Mouse (Mus musculus): ENCODE results near the gene Rpl9-ps1.
A peak's percentile ranks its signal among the peaks of the same experiment; 100 is the strongest.

Gene Rpl9-ps1

DNA sequence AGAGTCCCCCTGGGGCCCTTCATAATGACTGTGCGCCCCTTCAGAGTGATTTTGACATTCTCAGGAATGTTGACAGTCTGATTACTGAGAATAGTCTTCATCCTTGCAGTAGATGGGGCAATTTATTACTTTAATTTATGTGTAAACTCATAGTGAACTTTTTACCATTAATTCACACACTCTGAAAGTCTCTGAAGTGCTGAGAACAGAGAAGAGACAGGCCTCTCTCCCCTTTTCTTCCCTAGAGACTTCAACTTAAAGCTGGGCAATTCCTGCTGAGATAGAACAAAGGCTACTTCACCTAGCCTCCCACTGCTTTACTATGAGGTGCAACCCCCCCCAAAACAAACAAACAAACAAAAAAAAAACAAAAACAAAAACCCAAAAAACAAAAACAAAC, at the start of gene Rpl9-ps1:
Rpl9-ps1 (minus strand) TSS at position 101 of the 400 bp plus-strand sequence.
- no peak for DNase-seq

DNA sequence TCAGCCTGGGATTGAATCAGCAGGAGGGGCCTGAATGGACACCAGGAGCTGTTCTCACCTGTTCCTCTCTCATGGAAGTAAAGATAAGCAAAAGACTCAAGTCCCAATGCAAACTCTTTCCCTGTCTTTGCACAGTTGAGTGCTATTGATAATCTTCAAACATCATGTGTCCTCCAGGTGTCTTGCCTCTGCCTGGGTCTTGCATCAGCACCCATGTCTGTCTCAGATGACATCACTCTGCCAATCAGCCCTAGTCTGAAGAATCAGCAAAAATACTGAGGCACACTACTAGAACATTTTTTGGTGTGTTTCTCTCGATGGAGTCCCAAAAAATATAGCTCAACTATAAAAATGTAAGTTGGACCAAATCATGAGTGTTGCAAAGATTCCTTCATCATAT, 46.6 kb upstream of the Rpl9-ps1 start:
- no peak for DNase-seq

DNA sequence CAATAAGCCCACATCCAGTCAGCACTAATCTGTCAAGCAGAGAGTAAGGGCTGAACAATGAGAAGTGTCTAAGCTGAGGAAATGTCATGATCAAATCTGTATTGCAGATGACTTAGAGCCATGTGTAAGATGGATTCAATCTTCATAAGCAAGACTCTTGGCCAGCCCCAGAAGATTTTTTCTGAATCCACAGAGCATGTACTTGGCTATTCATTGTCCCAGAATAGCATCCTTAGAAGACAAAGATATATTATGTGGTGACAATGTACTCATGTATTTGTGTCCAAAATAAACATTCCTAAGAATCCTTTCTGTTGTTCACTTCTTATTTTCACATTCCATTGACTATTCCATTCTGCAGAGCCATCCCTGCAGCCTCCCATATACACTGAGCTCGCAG, 44.5 kb upstream of the Rpl9-ps1 start:
- DNase-seq = no peak

DNA sequence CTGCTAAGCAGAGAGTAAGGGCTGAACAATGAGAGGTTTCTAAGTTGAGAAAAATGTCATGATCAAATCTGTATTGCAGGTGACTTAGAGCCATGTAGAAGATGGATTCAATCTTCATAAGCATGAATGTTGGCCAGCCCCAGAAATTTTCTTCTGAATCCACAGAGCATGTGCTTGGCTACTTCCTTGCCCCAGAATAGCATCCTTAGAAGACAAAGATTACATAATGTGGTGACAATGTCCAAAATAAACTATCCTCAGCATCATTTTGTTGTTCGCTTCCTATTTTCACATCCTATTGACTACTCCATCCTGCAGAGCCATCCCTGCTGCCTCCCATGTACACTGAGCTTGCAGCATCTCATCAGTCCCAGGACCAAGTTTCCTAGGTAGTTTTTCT, 30.2 kb upstream of the Rpl9-ps1 start:
- no peak for DNase-seq

DNA sequence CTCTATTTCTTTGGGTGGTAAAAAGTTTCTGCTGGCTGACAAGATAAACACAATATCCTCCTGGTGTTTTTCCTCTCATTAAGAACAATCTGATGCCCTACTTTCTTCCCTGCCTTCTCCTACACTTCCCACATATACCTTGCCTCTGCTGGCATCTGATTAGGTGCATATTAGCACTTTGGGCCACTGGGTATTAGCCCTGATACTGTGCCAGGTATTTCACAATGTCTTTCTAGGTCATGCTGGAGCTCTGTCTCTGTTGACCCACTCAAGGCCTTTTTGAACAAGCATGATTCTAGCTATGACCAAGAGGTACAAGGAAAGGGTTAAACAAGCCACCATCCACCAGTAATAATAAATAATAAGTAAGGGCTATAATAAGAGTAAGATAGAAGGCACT, 26.3 kb upstream of the Rpl9-ps1 start:
- no peak for DNase-seq

DNA sequence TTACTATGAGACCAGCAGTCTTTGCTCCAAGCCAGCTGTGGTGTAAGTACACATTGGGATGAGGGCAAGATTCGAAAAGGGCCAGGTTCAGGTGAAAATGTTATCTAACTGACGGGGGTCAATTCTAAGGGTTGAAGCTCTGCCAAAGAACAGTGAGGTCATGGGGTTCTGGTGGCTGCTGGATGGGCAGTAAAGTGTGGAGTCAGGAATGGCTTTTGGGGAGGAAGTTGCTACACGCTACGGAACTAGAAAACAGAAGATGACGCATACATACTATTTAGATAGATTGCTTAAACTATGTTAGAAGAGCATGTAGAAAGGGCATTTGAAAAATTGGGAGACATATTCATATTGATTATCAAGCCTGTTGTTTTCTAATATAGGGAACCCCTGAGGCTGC, 18.1 kb upstream of the Rpl9-ps1 start:
- DNase-seq = no peak

DNA sequence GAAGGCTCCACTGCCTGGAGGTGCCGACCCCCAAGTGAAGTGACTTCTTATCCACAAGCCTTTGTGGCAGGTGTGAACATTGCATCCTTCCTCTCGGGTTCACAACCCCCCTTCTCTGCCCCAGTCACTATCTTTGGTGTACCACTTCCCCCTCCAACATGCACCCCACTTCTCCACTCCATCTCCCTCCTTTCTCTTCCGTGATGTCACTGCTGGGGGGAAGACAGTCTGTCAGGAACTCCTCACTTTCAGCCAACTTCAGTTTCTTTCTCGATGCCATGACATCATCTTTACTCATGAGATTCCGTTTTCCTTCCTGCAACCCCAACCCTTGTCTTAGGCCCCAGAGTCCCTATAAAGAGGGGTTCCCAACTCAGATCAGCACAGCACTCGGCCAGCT, 16.8 kb upstream of the Rpl9-ps1 start, which contains the start of gene Ccl4:
Ccl4 (plus strand) TSS at position 381 of the 400 bp plus-strand sequence.
- no peak for DNase-seq

DNA sequence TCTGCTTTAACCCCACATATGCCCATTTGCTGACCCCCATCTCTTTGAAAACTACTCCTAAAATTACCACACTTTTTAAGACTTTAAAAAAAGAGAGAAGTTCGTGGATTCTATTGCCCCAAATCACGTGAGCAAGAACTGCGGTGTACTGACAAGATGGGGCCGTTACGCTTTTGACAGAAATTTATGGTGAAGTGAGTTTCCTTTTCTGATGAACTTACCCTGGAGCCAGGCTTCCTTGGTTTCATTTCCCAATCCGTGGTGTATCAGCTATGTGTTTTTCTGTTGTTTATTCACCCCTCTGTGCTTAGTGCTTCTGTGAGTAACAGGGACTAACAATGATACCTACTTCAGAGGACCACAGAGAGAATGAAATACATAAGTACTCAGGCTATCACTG, 13.4 kb upstream of the Rpl9-ps1 start:
- no peak for DNase-seq

DNA sequence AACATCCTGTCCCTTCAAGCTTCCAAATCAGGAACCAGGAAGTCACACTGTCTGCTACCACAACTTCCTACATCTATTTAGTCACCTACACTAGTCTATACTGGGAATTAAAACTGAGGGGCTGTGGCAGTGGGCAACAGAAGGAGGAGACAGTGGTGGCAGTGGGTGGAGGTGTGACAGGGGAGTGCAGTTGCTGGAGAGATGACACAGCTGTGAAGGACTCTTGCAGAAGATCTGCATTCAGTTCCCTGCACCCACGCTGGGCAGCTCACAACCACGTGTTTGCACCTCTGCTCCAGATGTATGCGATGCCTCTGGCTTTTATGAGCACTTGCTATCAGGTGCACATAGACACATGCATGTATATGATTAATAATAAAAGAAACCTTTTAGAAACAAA, 12.1 kb upstream of the Rpl9-ps1 start:
- no peak for DNase-seq

DNA sequence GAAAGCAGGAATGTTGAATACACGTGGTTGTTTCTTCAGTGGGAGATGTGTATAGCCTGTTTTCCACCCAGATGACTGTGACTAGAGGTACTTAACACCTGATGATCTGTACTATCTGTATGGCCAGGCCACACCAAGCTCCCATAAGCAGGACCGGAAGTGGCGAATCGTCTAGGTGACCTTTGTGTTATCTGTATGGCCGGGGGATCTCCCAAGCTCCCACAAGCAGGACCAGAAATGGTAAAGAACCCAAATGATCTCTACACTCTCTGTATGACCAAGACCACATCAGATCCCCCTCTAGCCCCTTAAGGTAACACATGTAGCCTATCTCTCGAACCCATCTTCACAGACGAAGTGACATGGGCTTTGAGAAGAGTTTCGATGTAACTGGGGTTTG, 9.2 kb upstream of the Rpl9-ps1 start:
- no peak for DNase-seq

DNA sequence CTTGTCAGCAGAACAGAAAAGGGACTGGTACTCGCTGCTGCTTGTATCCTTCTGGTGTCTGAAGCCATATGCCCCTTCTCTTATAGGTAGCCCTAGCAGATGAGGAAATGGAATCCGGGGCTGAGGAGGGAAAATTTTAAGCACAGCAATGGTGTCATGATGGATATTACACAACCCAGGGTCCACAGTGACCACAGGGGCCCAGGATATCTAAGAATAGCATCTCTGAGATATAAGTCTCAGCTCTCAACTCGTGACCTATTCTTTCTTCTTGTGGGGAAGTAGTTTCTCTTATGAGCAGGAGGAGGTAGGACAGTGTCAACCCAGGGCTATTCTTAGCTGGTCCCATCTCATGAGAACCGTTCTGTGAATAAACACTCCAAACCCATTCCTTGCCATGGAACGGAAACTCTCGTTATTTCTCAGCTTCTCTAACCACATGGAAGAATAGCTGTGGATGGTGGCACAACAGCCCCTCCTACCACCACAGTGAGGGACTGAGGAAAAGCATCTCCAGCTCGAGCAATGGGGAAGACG, 4.0 kb upstream of the Rpl9-ps1 start, which contains the start of gene Ccl3:
Ccl3 (minus strand) TSS at position 51 of the 537 bp plus-strand sequence.
- DNase-seq = no peak

DNA sequence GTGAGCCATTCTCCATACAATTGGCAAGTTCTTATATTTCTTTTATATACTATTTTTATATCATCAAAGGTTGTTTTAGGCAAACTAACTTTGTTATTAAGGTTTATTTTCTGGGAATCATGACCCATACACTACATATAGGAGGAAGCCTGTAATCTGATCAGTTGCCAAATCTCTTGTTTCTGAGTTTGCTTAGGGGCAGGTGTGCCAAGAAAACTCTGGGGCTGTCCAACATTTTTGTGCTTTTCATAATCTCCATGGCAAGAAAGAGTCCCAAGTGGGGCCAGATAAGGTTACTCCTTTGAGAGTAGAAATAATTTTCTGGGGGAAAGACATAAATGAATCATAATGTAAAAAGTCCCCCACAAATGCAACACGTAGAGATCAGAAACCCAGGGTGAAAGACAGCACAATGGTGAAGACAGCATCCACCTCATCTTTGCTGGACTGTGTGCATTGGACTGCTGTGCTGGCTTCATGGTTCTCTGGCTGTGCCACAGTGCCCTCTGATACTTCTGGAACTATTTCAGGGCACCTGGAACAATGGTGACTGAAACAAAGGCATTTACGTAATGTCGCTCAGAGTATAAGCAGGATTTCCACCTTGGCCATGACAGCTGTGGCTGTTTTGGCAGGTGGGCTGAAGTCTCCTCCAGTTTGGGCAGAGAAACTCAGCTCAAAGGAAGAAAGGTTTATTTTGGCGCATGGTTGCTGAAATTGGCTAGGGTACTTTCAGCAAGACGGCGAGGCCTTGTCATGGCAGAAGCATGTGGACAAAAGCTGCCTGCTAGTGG, 1.1 kb upstream of the Rpl9-ps1 start:
- DNase-seq = no peak

DNA sequence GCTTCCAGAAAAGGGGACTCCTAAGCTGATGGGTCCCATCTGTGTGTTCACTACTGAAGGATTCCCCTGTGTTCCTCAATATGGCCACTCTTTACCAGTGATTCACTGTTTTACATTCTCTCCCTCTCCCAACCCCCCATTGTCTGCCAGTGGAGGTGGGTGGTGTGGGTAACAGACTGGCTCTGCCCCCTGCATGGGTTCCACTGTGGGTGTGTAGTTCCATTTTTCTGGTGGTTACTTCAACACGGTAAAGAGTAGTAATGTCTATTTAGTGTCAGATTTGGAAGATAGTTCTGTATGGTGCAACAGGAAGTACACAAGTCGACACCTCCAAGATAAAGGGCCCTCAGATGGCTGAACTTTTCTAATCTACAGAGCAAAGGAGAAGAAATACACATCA, 4.2 kb downstream of the Rpl9-ps1 start:
- no peak for DNase-seq

DNA sequence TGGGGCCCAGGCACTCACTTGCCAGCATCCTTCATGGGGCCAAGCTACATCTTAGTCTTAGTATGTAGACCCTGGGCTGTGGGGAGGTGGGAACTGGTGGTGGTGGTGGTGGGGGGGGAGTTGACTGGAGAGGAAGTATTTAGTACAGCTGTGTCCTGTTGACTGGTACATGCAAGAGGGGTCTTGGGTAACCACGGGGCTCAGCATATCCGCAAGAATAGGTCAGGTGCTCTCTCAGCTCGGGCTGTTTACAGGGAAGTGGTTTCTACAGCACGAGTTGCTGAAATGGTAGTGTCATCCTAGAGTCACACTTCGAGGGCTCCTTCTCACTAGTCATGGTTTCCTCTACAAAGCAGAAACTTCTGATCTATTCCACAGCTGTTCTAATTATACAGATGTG, 5.3 kb downstream of the Rpl9-ps1 start:
- no peak for DNase-seq

DNA sequence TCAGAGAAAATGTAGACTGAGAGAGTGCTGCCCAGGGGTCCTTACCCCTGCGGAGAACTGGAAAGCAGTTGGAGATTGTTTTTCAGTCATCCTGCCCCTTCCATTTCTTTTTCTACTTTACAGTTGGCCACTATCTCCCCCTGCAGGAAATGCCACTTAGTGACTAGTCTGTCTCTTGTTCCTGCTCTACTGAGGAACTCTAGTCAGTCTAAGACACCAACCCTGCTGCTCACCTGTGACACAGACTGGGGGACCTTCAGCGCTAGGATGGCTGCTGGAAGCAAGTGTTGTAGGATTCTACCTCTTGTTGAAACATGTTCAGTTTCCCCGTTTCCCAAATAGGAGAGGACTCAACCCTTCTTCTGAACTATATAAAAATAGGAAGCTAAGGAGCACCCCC, 5.9 kb downstream of the Rpl9-ps1 start:
- DNase-seq = no peak

DNA sequence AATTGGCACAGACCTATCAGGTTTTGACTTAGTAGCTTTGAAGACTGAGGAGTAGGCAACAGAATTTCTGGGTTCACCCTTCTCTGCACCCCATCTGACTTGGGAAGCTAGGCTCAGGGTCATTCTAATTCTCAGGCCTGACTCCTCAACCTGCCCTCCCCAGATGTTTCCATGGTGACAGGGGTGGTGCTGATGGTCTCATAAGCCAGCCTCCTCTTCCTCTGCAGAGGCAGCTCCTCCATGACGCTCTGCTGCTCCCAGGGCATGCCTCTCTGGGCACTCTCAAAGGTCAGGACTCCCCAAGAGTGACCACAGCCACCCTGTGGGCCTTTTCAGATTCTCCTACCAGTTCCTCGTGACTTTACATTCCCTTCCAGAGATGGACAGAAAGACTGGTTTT, 6.5 kb downstream of the Rpl9-ps1 start:
- DNase-seq = no peak

DNA sequence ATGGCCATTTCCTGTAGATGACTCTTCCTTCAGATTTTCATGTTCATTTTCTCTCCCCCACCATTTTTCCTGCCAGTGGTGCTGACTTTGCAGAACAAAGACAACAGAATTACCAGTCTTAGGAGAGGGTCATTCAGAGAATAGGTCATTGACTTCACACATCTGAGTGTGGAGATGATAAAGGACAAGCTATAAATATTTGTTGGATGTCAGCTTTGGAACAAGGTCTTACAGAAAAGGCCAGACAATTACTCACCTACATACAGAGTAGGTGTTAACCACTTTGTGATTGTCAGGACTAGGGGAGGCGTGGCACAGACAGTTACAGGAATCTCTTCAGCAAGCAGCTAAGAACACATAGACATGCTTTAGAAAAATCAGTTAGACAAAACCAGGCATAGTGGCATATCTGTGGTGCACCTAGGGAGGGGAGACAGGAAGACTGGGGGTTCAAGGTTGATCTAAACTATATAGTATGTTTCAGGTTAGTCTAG, 8.6 kb downstream of the Rpl9-ps1 start:
- DNase-seq = no peak

DNA sequence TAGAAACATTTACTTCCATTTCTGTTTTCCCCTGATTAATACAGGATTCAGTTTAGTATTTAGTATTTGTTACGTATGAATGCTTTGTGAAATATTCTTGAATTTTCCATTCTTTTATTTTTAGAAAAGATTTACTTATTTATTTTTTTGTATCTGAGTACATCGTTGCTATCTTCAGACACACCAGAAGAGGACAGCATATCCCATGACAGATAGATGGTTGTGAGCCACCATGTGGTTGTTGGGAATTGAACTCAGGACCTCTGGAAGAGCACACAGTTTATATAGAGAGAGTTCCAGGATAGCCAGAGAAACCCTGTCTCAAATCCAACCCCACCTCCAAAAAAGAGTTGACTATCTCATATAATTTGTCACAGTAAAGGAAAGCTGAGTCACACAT, 10.5 kb downstream of the Rpl9-ps1 start:
- DNase-seq = no peak

DNA sequence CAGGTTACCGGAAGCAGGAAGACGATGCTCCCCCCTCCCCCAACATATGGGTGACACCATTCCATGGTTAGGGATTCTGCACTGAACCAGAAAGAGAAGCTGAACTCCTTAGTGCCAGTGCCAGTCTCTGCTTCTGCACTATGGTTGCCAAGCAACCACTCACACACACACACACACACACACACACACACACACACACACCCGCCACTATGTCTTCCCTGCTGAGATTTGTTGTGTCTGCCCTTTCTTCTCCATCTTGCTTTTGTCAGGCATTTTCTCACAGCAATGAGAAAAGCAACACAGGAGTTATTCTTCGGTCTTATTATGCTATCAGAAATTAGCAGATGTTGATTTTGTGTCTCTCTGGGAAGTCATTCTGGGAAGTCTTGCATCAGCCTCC, 11.0 kb downstream of the Rpl9-ps1 start:
- DNase-seq = peak; percentile 31

DNA sequence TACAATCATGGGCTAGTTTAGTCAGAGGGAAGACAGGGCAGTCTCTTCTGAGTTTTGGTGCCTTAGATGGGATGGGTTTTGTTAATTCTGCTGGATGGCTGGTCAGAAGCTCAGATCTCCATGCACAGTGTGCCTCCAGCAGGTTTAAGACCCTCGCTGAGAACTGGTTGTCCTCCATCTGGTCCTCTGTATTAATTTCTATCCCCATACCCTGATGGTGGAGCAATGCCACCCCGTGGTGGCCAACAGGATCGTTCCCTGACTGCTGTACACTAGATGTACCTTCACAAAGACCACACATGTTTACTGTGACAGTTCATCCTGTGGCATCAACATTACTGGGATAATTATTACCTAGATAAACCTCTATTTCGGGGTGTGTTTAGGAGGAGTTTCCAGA, 12.7 kb downstream of the Rpl9-ps1 start:
- DNase-seq = no peak

DNA sequence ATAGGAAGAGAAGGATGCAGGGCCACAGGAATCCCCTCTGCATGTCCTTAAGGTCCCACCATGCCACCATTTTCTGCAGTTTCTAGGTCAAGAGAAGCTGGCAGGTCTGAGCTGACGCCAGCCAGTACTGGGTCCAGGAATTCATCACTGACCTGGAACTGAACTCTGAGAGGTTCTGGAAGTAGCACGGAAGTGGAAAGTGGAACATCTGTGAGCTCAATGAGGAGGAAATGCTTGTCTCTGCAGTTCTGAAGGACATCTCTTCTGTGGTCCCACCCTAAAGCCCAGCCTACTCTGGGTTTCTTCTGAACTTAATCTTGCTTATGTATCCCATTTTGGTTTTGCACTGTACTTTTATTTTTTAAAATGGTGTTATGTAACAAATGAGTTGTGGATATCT, 14.4 kb downstream of the Rpl9-ps1 start:
- DNase-seq = no peak

DNA sequence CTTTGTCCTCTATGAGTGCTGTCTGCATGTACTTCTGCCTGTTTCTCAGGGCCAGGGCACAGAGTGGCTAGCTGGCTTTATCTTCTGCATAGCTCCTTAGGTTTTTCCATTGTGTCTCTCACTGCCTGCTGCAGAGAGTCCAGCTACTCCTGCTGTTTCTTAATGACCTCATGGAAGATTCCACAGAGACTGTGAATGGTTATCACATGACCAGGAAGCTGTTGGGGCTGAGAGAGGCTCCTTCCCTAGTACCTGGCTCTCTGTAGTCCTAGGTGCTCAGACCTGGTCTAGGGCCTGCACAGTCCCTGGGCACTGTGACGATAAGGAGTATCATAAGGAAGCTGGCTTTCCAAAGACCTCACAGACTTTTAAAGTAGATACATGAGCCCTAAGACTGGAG, 14.8 kb downstream of the Rpl9-ps1 start:
- no peak for DNase-seq

DNA sequence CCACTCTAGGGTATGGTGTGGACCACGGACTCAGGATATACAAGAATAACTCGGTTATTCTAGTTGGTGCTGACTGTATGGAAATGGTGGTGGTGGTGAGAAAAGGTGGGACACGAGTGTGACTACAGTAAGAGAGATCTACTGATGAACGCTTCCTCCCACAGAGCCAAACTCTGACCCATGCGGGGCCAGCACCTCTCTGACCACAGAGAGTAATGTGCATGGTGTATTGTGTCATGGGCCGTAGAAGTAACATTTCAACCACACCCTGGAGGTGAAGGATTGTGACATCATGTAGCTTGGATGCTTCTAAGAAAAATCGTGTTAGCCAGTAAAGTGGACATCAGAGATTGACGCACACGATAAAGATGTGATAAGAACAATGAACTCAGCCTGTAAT, 16.6 kb downstream of the Rpl9-ps1 start:
- DNase-seq = no peak

DNA sequence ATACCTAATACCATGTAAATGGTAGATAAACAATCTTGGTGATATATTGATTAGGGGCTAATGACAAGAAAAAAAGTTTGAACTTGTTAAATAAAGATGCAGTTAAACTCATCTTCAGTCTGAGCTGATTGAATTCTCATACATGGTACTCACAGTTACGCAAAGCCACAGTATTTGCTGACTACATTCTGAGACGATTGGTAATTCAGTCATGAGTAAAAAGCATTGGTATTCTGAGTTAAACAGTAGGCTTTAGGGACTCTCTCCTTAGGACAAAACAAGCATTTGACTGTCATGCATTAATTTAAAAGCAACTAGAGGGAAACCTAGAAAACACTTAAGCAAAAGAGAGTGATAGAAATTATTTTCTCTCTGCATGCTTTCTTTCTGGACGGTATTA, 21.8 kb downstream of the Rpl9-ps1 start:
- no peak for DNase-seq

DNA sequence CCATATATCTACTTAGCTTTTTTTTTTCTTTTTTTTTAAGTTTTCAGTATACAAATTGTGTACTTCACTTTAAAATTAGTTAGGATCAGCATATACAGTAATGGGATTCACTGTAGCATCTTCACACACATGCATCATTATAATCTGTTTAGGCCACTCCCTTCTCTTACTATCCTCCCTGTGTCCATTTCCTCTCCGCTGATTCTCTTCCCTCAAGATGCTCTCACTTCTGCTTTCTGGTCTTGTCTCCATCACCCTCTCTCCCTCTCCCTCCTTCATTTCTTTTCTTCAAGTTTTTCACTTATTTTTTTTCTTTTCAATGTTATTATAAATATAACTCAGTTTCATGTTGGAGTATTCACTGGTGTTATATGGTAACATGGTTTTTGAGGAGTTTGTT, 26.4 kb downstream of the Rpl9-ps1 start:
- no peak for DNase-seq
